Mouse (Mus musculus) MEL (cell line): ENCODE results near the gene Gm20388. TPM values are rescaled to one million over a fixed set of nuclear protein-coding genes. Genes with fewer than 3 reads are reported as not detected.

Experiments used
- DNase-seq: peaks from one replicate; pipeline ENCODE4 v3.0.0; 2011; ENCODE audit warnings: low read depth, low spot score
- H3K27ac ChIP-seq: 2 replicates; pipeline ENCODE4 v1.5.1; 2012; ENCODE audit warnings: low read depth, mild to moderate bottlenecking, control low read depth, low read length, moderate library complexity; ENCODE audit not compliant: control insufficient read depth
- H3K27me3 ChIP-seq, 2 experiments: fragments of 150-350 bp in 1 of 2; sonication (generic) in 1 of 2; 2 replicates each; pipeline ENCODE4 v1.6.1; 2012; ENCODE audit warnings: low read length in 2 of 2, mild to moderate bottlenecking in 2 of 2, improper control_type of control experiment in 1 of 2, moderate library complexity in 1 of 2; ENCODE audit not compliant: insufficient read depth in 2 of 2, control insufficient read depth in 1 of 2
- H3K36me3 ChIP-seq, 2 experiments: 2 replicates each; pipeline ENCODE4 v1.6.1; 2012 to 2014; ENCODE audit warnings: low read length in 2 of 2, improper control_type of control experiment in 1 of 2, inconsistent platforms in 1 of 2, mild to moderate bottlenecking in 1 of 2; ENCODE audit not compliant: insufficient read depth in 2 of 2, control insufficient read depth in 1 of 2
- H3K4me1 ChIP-seq, 2 experiments: fragments of 150-350 bp in 1 of 2; sonication (generic) in 1 of 2; 2 replicates each; pipeline ENCODE4 v1.6.1; 2012; ENCODE audit warnings: low read length in 2 of 2, improper control_type of control experiment in 1 of 2, mild to moderate bottlenecking in 1 of 2; ENCODE audit not compliant: insufficient read depth in 2 of 2, control insufficient read depth in 1 of 2
- H3K4me3 ChIP-seq, 2 experiments: fragments of 150-350 bp in 1 of 2; sonication (generic) in 1 of 2; 2 replicates each; pipeline ENCODE4 v1.5.1; 2012; ENCODE audit warnings: low read depth in 2 of 2, low read length in 2 of 2, mild to moderate bottlenecking in 2 of 2, moderate library complexity in 2 of 2, control low read depth in 1 of 2, improper control_type of control experiment in 1 of 2; ENCODE audit not compliant: control insufficient read depth in 1 of 2, insufficient read depth in 1 of 2
- H3K79me2 ChIP-seq: 2 replicates; pipeline ENCODE4 v1.6.1; 2012; ENCODE audit warnings: mild to moderate bottlenecking, low read length, moderate library complexity; ENCODE audit not compliant: control insufficient read depth, poor library complexity, insufficient read depth
- H3K9ac ChIP-seq: 2 replicates; pipeline ENCODE4 v1.6.1; 2012; ENCODE audit warnings: low read depth, mild to moderate bottlenecking, control low read depth, low read length, moderate library complexity; ENCODE audit not compliant: control insufficient read depth, poor library complexity, severe bottlenecking
- H3K9me3 ChIP-seq: fragments of 150-350 bp; sonication (generic); replicated peaks from 2 replicates; pipeline ENCODE4 v1.6.1; 2012; ENCODE audit warnings: mild to moderate bottlenecking, low read length, improper control_type of control experiment, moderate library complexity; ENCODE audit not compliant: insufficient read depth
- BHLHE40 ChIP-seq: IDR thresholded peaks from 2 replicates; pipeline ENCODE4 v1.6.1; 2012; ENCODE audit warnings: low read depth, mild to moderate bottlenecking, inconsistent platforms, low read length, improper control_type of control experiment, borderline replicate concordance
- CTCF ChIP-seq, 3 experiments: IDR thresholded peaks in 2 of 3; conservative IDR thresholded peaks in 1 of 3; 2 replicates each; pipeline ENCODE4 v1.5.1; 2011 to 2012; ENCODE audit warnings: low read length in 3 of 3, low read depth in 2 of 3, mild to moderate bottlenecking in 2 of 3, improper control_type of control experiment in 1 of 3, inconsistent platforms in 1 of 3, mixed read lengths in 1 of 3, moderate library complexity in 1 of 3; ENCODE audit not compliant: control insufficient read depth in 1 of 3, insufficient read depth in 1 of 3, poor library complexity in 1 of 3, severe bottlenecking in 1 of 3
- ELF1 ChIP-seq: IDR thresholded peaks from 2 replicates; pipeline ENCODE4 v1.6.1; 2014; ENCODE audit warnings: low read depth, mild to moderate bottlenecking, inconsistent platforms, low read length, improper control_type of control experiment, moderate library complexity
- EP300 ChIP-seq, 2 experiments: IDR thresholded peaks; 2 replicates each; pipeline ENCODE4 v1.6.1; 2011; ENCODE audit warnings: improper control_type of control experiment in 2 of 2, low read length in 2 of 2, low read depth in 1 of 2, mild to moderate bottlenecking in 1 of 2
- ETS1 ChIP-seq: IDR thresholded peaks from 2 replicates; pipeline ENCODE4 v1.6.1; 2012; ENCODE audit warnings: low read depth, mild to moderate bottlenecking, inconsistent platforms, low read length, improper control_type of control experiment, moderate library complexity
- GABPA ChIP-seq: IDR thresholded peaks from 2 replicates; pipeline ENCODE4 v1.6.1; 2012; ENCODE audit warnings: low read depth, mild to moderate bottlenecking, inconsistent platforms, low read length, improper control_type of control experiment, moderate library complexity
- GATA1 ChIP-seq: IDR thresholded peaks from 2 replicates; pipeline ENCODE4 v1.6.1; 2011; ENCODE audit warnings: low read depth, low read length, improper control_type of control experiment
- HCFC1 ChIP-seq: IDR thresholded peaks from 2 replicates; pipeline ENCODE4 v1.6.1; 2012; ENCODE audit warnings: low read depth, mild to moderate bottlenecking, inconsistent platforms, low read length, improper control_type of control experiment, moderate library complexity
- JUND ChIP-seq: IDR thresholded peaks from 2 replicates; pipeline ENCODE4 v1.6.1; 2011; ENCODE audit warnings: low read depth, mild to moderate bottlenecking, improper control_type of control experiment, low read length
- KAT2A ChIP-seq: conservative IDR thresholded peaks from 2 replicates; pipeline ENCODE4 v1.6.1; 2012; ENCODE audit warnings: low read depth, low read length, improper control_type of control experiment, inconsistent platforms
- MAFK ChIP-seq: IDR thresholded peaks from 2 replicates; pipeline ENCODE4 v1.6.1; 2011; ENCODE audit warnings: low read depth, mild to moderate bottlenecking, low read length, improper control_type of control experiment, borderline replicate concordance
- MAX ChIP-seq: IDR thresholded peaks from 2 replicates; pipeline ENCODE4 v1.6.1; 2011; ENCODE audit warnings: low read length, improper control_type of control experiment
- MAZ ChIP-seq: IDR thresholded peaks from 2 replicates; pipeline ENCODE4 v1.6.1; 2012; ENCODE audit warnings: low read depth, mild to moderate bottlenecking, inconsistent platforms, low read length, improper control_type of control experiment
- MEF2A ChIP-seq: IDR thresholded peaks from 2 replicates; pipeline ENCODE4 v1.6.1; 2014; ENCODE audit warnings: low read depth, mild to moderate bottlenecking, inconsistent platforms, low read length, improper control_type of control experiment; ENCODE audit not compliant: poor library complexity, insufficient replicate concordance, severe bottlenecking; ENCODE audit errors: extremely low read depth
- MXI1 ChIP-seq: IDR thresholded peaks from 2 replicates; pipeline ENCODE4 v1.6.1; 2011; ENCODE audit warnings: mild to moderate bottlenecking, low read depth, low read length, improper control_type of control experiment
- MYB ChIP-seq: IDR thresholded peaks from 2 replicates; pipeline ENCODE4 v1.6.1; 2011; ENCODE audit warnings: mild to moderate bottlenecking, low read depth, low read length, improper control_type of control experiment
- MYC ChIP-seq: IDR thresholded peaks from 2 replicates; pipeline ENCODE4 v1.6.1; 2011; ENCODE audit warnings: low read depth, mild to moderate bottlenecking, low read length, improper control_type of control experiment, moderate library complexity
- NELFE ChIP-seq: IDR thresholded peaks from 2 replicates; pipeline ENCODE4 v1.6.1; 2011; ENCODE audit warnings: low read depth, low read length, improper control_type of control experiment
- NRF1 ChIP-seq: IDR thresholded peaks from 2 replicates; pipeline ENCODE4 v1.6.1; 2014; ENCODE audit warnings: low read depth, mild to moderate bottlenecking, inconsistent platforms, low read length, improper control_type of control experiment, moderate library complexity; ENCODE audit not compliant: poor library complexity, insufficient read depth, severe bottlenecking
- POLR2A ChIP-seq, 2 experiments: IDR thresholded peaks; 2 replicates each; pipeline ENCODE4 v1.6.1; 2011 to 2012; ENCODE audit warnings: low read length in 2 of 2, mild to moderate bottlenecking in 2 of 2, control low read depth in 1 of 2, improper control_type of control experiment in 1 of 2, low read depth in 1 of 2, moderate library complexity in 1 of 2; ENCODE audit not compliant: control insufficient read depth in 1 of 2, insufficient read depth in 1 of 2, poor library complexity in 1 of 2
- POLR2AphosphoS2 ChIP-seq: IDR thresholded peaks from 2 replicates; pipeline ENCODE4 v1.6.1; 2011; ENCODE audit warnings: low read length, improper control_type of control experiment
- POLR2AphosphoS5 ChIP-seq: IDR thresholded peaks from 2 replicates; pipeline ENCODE4 v1.6.1; 2012; ENCODE audit warnings: low read depth, borderline replicate concordance, mild to moderate bottlenecking, inconsistent platforms, low read length, moderate library complexity, mixed read lengths
- RAD21 ChIP-seq: IDR thresholded peaks from 2 replicates; pipeline ENCODE4 v1.6.1; 2011; ENCODE audit warnings: mild to moderate bottlenecking, low read depth, low read length, improper control_type of control experiment
- RCOR1 ChIP-seq: IDR thresholded peaks from 2 replicates; pipeline ENCODE4 v1.6.1; 2012; ENCODE audit warnings: low read depth, mild to moderate bottlenecking, inconsistent platforms, low read length, improper control_type of control experiment
- SIN3A ChIP-seq: IDR thresholded peaks from 2 replicates; pipeline ENCODE4 v1.6.1; 2012; ENCODE audit warnings: low read length, improper control_type of control experiment, inconsistent platforms
- SMC3 ChIP-seq: IDR thresholded peaks from 2 replicates; pipeline ENCODE4 v1.6.1; 2011; ENCODE audit warnings: low read depth, low read length, improper control_type of control experiment
- TAL1 ChIP-seq: IDR thresholded peaks from 2 replicates; pipeline ENCODE4 v1.6.1; 2012; ENCODE audit warnings: mild to moderate bottlenecking, inconsistent platforms, low read length, moderate library complexity, mixed read lengths
- TBP ChIP-seq: IDR thresholded peaks from 2 replicates; pipeline ENCODE4 v1.8.0; 2011; ENCODE audit warnings: low read depth, low read length, improper control_type of control experiment
- UBTF ChIP-seq: IDR thresholded peaks from 2 replicates; pipeline ENCODE4 v1.6.1; 2012; ENCODE audit warnings: low read depth, mild to moderate bottlenecking, inconsistent platforms, low read length, improper control_type of control experiment, moderate library complexity, borderline replicate concordance; ENCODE audit not compliant: insufficient read depth
- USF1 ChIP-seq: IDR thresholded peaks from 2 replicates; pipeline ENCODE4 v1.6.1; 2014; ENCODE audit warnings: low read depth, mild to moderate bottlenecking, inconsistent platforms, low read length, improper control_type of control experiment, moderate library complexity
- USF2 ChIP-seq, 2 experiments: IDR thresholded peaks; 2 replicates each; pipeline ENCODE4 v1.6.1; 2011 to 2012; ENCODE audit warnings: improper control_type of control experiment in 2 of 2, low read length in 2 of 2, borderline replicate concordance in 1 of 2, inconsistent platforms in 1 of 2, low read depth in 1 of 2, mild to moderate bottlenecking in 1 of 2; ENCODE audit not compliant: insufficient read depth in 1 of 2
- ZC3H11A ChIP-seq: IDR thresholded peaks from 2 replicates; pipeline ENCODE4 v1.6.1; 2012; ENCODE audit warnings: low read depth, mild to moderate bottlenecking, inconsistent platforms, low read length, improper control_type of control experiment
- ZKSCAN1 ChIP-seq: IDR thresholded peaks from 2 replicates; pipeline ENCODE4 v1.6.1; 2012; ENCODE audit warnings: low read depth, mild to moderate bottlenecking, inconsistent platforms, low read length, improper control_type of control experiment, moderate library complexity
- ZMIZ1 ChIP-seq: IDR thresholded peaks from 2 replicates; pipeline ENCODE4 v1.6.1; 2012; ENCODE audit warnings: low read depth, mild to moderate bottlenecking, inconsistent platforms, low read length, improper control_type of control experiment, moderate library complexity
- ZNF384 ChIP-seq: IDR thresholded peaks from 2 replicates; pipeline ENCODE4 v1.6.1; 2012; ENCODE audit warnings: low read depth, mild to moderate bottlenecking, inconsistent platforms, low read length, improper control_type of control experiment
- polyA plus RNA-seq, 2 experiments: library from polyadenylated mRNA; stranded (reverse) in 1 of 2; unstranded in 1 of 2; fragments of >175 nt in 1 of 2; fragments of >200 nt in 1 of 2; gene quantifications; 2 replicates each; pipeline versions ENCODE4 v1.2.1 to v1.2.4; 2012; ENCODE audit warnings: low replicate concordance in 2 of 2, low read depth in 1 of 2; ENCODE audit not compliant: insufficient read length in 2 of 2, insufficient read depth in 1 of 2, missing spikeins in 1 of 2
- total RNA-seq: library from RNA; depleted of rRNA; stranded (reverse); fragments of 300-350 nt; gene quantifications from 2 replicates; pipeline ENCODE4 v1.2.3, GENCODE M21; 2012

Gene Gm20388
- total and polyA plus RNA-seq, 3 experiments, result 11.1 to 17.8 TPM; not detected in 1

DNA sequence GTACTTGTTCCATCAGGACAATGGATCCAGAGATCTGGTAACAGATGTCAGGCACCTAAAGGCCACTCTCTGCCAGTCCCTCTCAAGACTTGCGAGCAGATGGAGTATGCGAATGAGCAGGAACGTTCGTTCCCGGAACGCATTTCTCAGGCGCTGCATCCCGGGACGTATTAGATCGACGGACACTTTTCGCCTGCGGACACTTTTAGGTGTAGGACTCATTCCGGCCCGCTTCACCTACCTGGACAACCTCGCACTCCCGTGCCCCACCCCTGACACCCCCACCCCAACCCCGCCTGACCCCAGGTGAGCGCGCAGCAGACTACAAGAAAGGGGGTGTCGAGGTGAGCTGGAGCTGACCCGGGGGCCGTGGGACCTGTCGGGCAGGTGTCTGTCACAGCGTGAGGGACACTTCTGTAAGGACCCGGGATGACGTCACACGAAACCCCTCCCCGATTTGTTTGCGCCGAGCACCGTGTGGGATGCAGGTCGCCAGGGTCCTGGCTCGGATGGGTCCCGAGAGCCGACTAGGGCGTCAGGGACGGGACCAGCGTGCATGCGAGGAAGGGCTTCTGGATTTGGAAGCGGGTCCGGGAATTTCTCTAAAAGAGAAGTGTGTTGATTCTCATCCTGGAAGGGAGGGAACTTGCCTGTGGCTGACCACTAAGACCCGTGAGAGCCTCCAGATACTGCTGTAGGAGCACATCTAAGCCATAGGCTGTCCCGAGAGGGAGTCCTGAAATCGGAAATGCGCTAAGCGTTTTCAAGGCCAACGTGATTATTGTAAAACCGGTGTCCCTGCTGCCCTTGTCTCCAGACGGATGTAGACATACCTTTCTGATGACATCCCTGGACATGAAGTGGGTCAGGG, 2864.9 kb downstream of the Gm20388 start, which contains the start of gene Acsf3:
Gene Acsf3, plus strand, starts transcription at position 202 of the 871 bp plus-strand sequence.
- no peak within 1 kb of the TSS for H3K27ac ChIP-seq
- H3K4me3 ChIP-seq, result peak within 1 kb of the TSS; percentile 77 to 79
- no peaks in the 10 kb centered on the region for H3K27me3 ChIP-seq
- peak; percentile 89 for DNase-seq
- peaks cover 4% of the 10 kb centered on the region for H3K79me2 ChIP-seq
- H3K9me3 ChIP-seq, result no peaks in the 10 kb centered on the region
- peaks cover 0 to 20% of the 10 kb centered on the region in 2 experiments for H3K4me1 ChIP-seq
- peak within 1 kb of the TSS; percentile 73 for H3K9ac ChIP-seq
- peaks cover 0 to 2% of the 10 kb centered on the region in 2 experiments; a peak in 1 of 4 replicates for H3K36me3 ChIP-seq
- TF ChIP-seq MYB, result no peak
- peak; percentile 67 for TF ChIP-seq ETS1
- TF ChIP-seq TBP, result peak; percentile 95
- TF ChIP-seq JUND, result peak; percentile 71; the same call in 1 of the 2 replicates
- TF ChIP-seq POLR2AphosphoS5, result no peak
- TF ChIP-seq MEF2A, result no peak
- peak; percentile 94 for TF ChIP-seq HCFC1
- TF ChIP-seq SIN3A, result peak; percentile 87
- TF ChIP-seq POLR2A (IDR thresholded peaks at IDR 0.05; ENCODE audit: control insufficient read depth in 1 of 2, insufficient read depth in 1 of 2, low read depth in 1 of 2, low read length in 2 of 2, poor library complexity in 1 of 2), result peak; percentile 51 to 60; a peak in 3 of 4 replicates
- TF ChIP-seq RCOR1, result no peak
- TF ChIP-seq MXI1, result peak; percentile 93
- no peak for TF ChIP-seq BHLHE40
- no peak for TF ChIP-seq CTCF (IDR thresholded peaks at IDR 0.05 in 2 of 3, conservative IDR thresholded peaks at IDR 0.05 in 1 of 3; ENCODE audit: control insufficient read depth in 1 of 3, insufficient read depth in 1 of 3, low read depth in 2 of 3, low read length in 3 of 3, poor library complexity in 1 of 3, severe bottlenecking in 1 of 3)
- no peak for TF ChIP-seq UBTF
- TF ChIP-seq SMC3, result no peak; the same call in none of the 2 replicates
- TF ChIP-seq ELF1, result peak; percentile 51; the same call in 1 of the 2 replicates
- TF ChIP-seq MAFK, result no peak
- no peak for TF ChIP-seq GABPA
- 0 out of 2 replicates have a peak, but pooled peaks have one; percentile 51 for TF ChIP-seq MYC
- TF ChIP-seq RAD21, result no peak
- peak; percentile 41 for TF ChIP-seq NELFE
- peak; percentile 90; the same call in 1 of the 2 replicates for TF ChIP-seq MAZ
- no peak for TF ChIP-seq USF1
- TF ChIP-seq GATA1, result 0 out of 2 replicates have a peak, but pooled peaks have one; percentile 14
- no peak for TF ChIP-seq NRF1
- TF ChIP-seq ZC3H11A, result no peak
- no peak for TF ChIP-seq USF2 (IDR thresholded peaks at IDR 0.05; ENCODE audit: borderline replicate concordance in 1 of 2, insufficient read depth in 1 of 2, low read depth in 1 of 2, low read length in 2 of 2)
- no peak for TF ChIP-seq ZKSCAN1
- TF ChIP-seq KAT2A, result peak; percentile 66
- no peak for TF ChIP-seq ZNF384
- peak; percentile 76 for TF ChIP-seq MAX
- no peak for TF ChIP-seq TAL1
- TF ChIP-seq ZMIZ1, result no peak
- TF ChIP-seq EP300 (IDR thresholded peaks at IDR 0.05; ENCODE audit: low read depth in 1 of 2, low read length in 2 of 2), result peak in 1 of 2 experiments; percentile 41; a peak in 1 of 4 replicates
- no peak for TF ChIP-seq POLR2AphosphoS2
